Mouse (Mus musculus): ENCODE results near the gene Olfr1446.

The Olfr1446 gene

GRCm38 (mm10) chr19:12893424-12893823 lies at the start of gene Olfr1446:
Olfr1446 (minus strand) TSS chr19:12893524.
- no peak for DNase-seq (ENCODE audit: low spot score in 2 of 2)

GRCm38 (mm10) chr19:12930540-12930939 lies 37.2 kb upstream of the Olfr1446 start, which contains the start of gene Olfr1449:
Olfr1449 (plus strand) TSS chr19:12930840.
- DNase-seq (ENCODE audit: low spot score in 2 of 2): no peak

GRCm38 (mm10) chr19:12924319-12924718 lies 31.0 kb upstream of the Olfr1446 start, which contains the start of gene Olfr1448:
Olfr1448 (minus strand) TSS chr19:12924419.
- no peak for DNase-seq (ENCODE audit: low spot score in 2 of 2)

GRCm38 (mm10) chr19:12903643-12904042 lies 10.3 kb upstream of the Olfr1446 start, which contains the start of gene Olfr1447:
Olfr1447 (minus strand) TSS chr19:12903743.
- no peak for DNase-seq (ENCODE audit: low spot score in 2 of 2)

GRCm38 (mm10) chr19:12883555-12883954 lies 9.8 kb downstream of the Olfr1446 start, which contains the start of gene Olfr1445:
Olfr1445 (plus strand) TSS chr19:12883855.
- no peak for DNase-seq (ENCODE audit: low spot score in 2 of 2)

GRCm38 (mm10) chr19:12856983-12857382 lies 36.3 kb downstream of the Olfr1446 start, which contains the start of gene Olfr1444:
Olfr1444 (plus strand) TSS chr19:12857283.
- no peak for DNase-seq (ENCODE audit: low spot score in 2 of 2)

GRCm38 (mm10) chr19:12846382-12846781 lies 46.9 kb downstream of the Olfr1446 start, which contains the start of gene Gm5244:
Gm5244 (plus strand) TSS chr19:12846682.
- no peak for DNase-seq (ENCODE audit: low spot score in 2 of 2)

GRCm38 (mm10) chr19:12838507-12838906 lies 54.8 kb downstream of the Olfr1446 start:
- DNase-seq (ENCODE audit: low spot score in 2 of 2): no peak
